Mouse (Mus musculus): ENCODE measurements around the gene Cntn2.

The Cntn2 gene

DNA sequence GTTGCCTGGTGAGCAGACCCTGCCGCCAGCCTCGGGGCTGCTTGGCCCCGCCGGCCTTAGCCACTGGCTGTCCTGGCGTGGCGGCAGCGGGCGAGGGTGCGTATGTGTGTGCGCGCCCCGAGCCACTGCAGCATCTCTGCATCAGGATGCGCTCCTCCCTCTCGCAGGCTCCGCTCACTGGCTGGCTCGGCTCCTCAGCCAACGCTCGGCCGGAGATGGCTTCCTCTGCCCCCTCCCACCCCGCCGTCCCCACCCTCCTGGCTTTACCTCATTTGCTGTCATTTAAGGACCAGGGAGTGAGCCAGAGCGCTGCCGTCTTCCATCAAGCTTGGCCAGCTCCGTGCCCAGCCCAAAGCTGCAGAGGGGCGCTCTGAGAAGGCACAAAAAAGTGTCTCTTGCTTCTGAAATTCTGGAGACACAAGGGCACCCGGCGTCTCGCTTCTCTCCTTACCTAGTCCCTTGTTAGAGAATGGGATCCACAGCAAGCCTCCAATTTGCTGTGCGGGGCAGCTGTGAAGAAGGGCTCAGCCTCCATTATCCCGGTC is at the start of gene Cntn2:
Gene Cntn2, minus strand, starts transcription at position 495 of the 545 bp plus-strand sequence.
- in situ Hi-C loops (cut with MseI, MboI) = no loop called here

DNA sequence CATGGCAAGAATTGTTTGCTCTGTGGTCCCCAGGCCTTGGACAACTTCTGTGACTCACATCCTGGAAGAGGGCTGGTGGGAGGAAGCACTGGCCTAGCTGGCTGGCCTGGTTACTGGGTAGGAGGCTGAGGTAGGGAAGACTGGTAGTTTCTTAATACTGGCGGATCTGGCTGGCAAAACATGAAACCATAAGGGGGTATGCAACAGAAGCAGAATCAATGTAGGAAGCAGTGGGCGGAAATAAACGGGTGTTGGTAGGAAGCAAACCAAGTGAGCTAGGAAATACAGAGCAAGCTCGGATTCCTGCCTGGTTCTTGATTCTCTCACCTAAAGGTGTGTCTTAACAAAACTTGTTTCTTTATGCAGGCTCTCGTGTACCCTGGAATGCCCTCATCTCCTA is 49.1 kb upstream of the Cntn2 start:
- in situ Hi-C loops (cut with MseI, MboI) = loop anchor here in 1 of 2 experiments (5.0 kb wide), 1 partner anchor 65 kb away; no protein-coding TSS in a partner anchor

DNA sequence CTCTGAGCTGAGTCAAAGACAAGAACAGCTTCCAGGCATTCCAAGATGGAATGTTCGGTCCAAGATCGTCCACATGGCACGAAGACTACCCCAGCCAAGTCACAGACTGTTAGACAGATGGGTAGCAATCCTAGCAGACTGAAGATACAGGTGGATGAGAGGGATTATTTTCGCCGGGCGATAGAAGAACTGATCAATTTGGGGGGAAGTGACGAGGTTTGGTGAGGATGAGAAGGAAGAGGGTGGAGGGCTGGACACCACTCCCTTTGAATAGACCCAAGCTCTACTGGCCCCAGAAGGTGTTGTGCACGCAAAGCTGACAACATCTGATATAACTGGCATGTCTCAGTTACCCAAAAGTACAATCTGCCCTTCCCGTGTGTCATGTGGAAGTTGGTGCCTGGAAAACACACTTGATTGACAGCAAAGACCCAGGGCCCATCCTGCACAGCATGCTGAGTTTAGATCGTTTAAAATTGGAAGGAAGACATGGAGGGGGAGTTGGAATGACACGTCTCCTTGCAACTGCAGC is 48.4 kb upstream of the Cntn2 start:
- in situ Hi-C loops (cut with MseI, MboI) = loop anchor here in 1 of 2 experiments (5.0 kb wide), 1 partner anchor 64 kb away; no protein-coding TSS in a partner anchor

DNA sequence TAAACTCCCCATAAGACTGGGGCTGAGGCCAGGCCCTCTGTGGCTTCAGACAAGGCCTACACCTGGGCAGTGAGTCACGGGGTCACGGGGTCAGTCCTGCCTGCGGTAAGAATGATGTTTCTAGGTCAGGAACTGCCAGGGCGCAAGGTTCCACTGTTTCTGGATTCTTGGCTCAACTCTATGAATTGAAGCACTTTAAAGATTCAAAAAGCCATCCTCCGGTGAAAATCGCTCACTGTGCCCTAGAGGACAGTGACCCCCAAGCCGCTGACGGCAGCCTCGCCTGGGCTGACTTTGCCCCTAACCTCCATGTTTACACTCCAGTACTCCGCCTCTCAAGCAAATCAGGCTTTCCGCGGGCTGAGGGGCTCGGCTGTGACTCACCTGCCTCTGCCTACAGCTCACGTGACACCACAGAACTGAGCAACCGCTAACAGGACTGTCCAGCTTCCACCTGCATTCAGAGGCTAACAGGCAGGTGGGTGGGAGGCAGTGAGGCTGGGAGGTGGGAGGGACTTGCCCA is 43.7 kb upstream of the Cntn2 start:
- in situ Hi-C loops (cut with MseI, MboI) = no loop called here

DNA sequence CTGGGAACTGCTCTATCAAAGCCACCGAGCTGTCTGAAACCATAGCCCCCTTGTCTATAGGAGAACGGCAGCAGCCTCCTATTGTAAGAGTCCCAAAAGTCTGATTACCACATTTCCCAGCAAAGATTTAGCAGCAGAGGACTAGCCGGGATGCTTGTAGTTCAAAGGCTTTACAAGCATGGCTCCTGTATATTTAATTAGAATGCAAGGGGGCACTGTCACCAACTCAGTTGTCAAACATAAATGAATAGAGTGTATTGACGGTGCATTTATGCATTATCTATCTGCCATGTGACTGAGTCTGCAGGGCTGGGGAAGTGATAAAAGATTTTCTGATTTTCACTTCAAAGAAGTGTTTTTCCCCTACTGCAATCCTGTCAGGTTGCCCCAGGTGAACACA is 42.3 kb upstream of the Cntn2 start:
- in situ Hi-C loops (cut with MseI, MboI) = no loop called here

DNA sequence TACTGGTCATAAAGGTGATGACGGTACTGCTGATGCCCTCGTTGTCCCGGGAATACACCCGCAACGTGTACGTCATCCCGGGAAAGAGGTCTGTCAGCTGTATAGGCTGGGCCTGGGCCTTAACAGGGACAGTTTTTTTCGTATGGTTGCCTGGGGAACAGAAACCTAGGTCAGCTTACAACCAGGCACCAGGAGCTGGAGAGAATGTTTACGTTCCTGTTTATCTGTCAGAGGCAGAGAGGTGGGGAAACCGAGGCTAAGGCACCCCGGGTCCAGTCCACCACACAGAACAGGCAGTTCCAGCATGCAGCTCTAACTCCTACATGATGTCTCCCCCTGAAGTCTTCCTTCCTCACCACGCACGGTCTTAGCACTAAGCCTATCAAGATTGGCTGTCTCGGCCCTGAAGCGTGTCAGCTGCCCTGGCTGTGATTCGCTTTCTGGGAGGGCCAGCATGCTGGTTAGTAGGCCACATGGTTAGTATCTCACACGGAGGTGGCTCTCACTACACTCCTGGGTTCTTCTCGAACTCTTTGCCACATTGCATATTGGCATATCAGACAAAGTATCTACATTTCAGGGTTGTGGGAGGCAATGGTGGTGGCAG is 40.0 kb upstream of the Cntn2 start:
- in situ Hi-C loops (cut with MseI, MboI) = no loop called here

DNA sequence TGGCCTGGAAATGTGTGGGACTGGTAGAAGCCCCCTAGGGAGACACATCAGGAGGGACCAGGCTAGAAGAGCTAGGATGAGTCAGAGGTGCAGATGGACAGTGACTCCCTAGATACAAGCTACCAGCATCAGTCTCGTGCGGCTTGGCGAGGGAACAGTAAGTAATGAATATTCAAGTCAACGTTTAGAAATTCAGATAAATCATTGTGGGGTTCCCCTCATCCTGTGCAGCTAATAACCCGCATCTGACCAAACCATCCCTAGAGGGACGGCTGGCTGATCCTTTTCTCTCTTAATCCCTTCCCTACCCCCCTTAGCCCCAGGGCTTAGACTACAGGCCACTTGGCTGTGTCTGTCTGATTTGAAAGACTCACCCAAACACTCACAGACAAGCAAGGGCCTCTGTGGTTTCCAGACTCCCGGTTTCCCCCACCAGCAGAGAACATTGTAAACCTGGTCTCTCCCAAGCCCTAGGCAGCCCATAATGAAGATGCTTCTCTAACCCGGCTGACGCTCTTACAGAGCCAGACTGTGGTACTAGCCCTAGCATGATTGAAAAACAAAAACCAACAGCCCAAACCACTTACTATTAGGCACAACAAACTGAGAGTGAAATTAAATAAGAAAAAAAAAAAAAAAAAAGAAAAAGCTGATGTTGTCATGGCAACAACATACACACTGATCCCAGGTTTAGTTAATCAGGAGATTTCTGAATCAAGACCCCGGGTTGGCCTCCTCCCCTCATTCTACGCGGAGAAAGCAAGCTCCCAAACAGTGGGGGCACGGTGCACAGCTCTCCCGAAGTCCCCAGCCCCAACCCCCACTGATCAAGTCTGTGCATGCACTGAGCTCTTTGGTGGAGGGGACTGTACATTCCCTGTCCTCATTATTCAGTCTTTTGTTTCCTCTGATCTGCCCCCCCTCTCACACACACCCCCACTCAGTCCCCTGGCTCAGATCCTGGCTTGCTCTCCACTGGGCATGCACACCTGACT is 39.1 kb upstream of the Cntn2 start:
- in situ Hi-C loops (cut with MseI, MboI) = no loop called here

DNA sequence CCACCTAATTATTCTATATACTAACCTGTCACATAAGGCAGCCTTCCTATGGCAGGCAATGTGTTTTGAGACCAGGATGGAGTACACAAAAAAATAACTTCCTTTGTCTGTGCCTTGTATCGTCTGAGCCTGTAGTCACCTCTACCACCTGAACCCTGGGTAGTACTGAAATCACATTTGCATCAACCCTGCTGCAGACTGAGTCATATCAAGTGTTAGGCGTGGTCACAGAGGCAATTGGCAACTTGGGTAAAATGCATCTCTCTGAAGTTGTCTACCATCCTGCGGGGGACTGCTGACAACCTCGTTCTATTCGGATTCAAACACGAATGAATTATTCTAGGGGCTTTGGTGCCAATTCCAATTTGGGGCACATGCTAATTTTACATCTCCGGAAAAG is 37.0 kb upstream of the Cntn2 start:
- in situ Hi-C loops (cut with MseI, MboI) = no loop called here

DNA sequence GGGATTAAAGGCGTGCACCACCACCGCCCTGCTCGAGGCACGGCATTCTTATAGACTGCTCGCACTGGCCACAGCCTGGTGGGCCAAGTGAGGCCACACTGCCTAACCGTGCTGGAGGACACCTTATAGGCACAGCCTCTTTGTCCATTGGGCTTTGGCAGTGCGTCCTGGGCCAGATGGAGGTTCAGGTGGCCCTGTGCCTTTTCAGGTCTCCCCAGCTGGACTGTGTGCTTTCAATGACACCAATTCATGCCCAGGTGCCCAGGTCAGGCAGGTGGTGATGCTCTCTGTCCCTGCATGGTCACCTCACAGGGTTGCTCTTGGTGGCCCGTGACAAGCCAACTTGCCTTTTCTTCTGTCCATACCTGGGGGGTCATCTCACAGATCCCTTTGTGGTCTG is 33.8 kb upstream of the Cntn2 start:
- in situ Hi-C loops (cut with MseI, MboI) = no loop called here

DNA sequence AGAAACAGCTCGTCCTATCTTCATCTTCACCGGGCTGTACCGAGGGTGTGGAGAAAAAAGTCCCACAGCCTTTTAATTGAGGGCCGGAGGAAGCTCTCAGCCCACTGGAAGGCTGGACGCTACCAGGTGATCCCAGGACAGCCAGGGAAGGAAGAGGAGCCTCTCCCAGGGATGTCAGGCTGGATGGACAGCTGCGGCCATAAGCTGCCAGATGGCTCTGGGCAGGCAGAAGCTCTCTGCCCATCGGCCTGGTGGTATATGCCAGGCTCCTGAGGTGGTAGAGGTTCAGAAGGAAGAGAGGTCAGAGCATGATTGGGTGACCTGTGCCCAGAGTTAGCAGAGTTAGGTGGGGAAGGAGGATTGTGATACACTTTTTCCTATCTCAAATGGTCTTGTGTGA is 29.8 kb upstream of the Cntn2 start:
- in situ Hi-C loops (cut with MseI, MboI) = no loop called here

DNA sequence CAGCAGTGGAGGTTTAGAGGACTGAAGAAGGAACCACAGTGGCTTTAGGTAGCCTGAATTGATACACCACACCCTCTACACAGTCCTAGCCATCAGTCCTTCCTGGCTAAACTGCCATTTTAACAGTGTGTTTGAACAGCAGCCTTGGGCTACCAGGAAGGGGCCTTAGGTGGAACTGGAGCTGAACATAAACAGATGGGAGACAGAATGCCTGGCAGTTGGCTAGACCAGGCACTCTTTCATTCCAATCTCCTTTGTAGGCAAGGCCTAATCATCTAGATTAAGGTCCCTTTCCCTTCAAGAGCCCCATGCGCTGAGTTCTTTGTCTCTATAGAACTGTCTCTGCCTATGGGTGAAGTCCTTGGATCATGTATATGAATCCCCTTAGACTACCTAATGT is 28.6 kb upstream of the Cntn2 start:
- in situ Hi-C loops (cut with MseI, MboI) = no loop called here

DNA sequence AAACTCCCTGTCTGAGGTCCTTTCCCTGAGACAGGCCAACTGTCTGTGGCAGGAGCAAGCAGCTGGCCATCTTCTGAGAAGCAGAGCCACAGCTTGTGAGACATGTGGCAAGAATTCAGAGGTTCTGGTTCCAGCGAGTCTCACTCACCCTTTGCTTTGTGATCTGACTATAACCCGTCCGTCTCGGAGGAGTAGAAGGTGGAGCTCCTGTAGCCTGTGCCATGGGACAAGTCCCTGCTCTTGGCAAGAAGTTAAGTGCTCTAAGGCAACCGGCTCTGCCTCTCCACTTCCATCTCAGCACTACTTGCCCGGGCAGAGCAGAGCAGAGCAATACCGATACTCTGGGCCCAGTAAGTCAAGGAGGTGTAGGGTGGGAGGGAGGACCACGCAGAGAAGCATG is 27.9 kb upstream of the Cntn2 start:
- in situ Hi-C loops (cut with MseI, MboI) = no loop called here

DNA sequence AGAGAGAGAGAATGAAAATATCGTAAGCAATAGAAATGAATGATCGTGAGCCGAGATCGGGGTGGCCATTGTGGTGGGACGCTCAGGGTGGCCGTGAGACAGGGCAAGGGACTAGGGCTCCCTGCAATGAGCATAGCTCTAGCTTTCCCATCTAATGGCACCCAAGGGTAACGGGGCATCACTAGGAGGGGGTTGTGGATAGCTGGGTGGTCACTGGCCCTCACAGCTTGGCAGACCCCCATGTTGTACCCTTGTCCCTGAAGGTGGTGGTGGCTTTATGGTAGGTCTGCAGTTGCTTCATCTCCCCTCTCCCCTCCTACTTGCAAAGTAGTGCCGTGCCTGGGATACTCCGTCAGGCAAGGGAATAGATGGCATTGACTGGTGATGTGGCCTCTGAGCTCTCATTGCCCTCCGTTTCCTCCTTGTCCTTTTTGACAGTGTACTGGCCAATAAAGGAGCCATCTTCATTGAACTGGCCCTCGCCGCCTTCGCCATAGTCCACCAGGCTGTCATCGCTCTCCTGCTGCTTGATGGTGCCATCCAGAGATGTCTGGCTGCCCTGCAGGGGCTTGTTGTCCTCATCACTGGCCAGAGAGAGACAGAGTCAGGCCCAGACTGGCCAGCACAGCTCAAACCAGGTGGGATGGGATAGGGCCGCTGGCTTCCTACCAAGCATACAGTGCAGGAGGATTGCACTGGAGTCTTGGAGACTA is 27.2 kb upstream of the Cntn2 start:
- in situ Hi-C loops (cut with MseI, MboI) = no loop called here

DNA sequence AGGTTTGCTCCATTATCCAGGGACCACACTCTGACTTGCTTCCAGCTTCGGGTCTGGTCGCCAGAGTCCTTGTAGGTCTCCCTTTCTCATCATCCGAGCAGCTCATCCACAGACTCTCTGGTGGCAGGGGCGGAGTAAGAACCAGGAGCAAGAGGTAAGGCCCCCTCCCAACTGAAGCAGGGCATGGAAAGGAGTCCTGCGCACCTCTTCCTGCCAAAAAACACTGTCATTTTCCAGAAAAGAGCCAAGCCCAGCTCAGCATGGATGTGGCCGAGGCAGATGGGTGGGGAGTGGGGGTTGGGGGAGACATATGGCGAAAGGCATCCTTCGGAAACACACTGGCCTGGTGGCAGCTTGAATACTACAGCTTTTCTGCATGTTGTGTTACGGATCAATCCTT is 26.5 kb upstream of the Cntn2 start:
- in situ Hi-C loops (cut with MseI, MboI) = no loop called here

DNA sequence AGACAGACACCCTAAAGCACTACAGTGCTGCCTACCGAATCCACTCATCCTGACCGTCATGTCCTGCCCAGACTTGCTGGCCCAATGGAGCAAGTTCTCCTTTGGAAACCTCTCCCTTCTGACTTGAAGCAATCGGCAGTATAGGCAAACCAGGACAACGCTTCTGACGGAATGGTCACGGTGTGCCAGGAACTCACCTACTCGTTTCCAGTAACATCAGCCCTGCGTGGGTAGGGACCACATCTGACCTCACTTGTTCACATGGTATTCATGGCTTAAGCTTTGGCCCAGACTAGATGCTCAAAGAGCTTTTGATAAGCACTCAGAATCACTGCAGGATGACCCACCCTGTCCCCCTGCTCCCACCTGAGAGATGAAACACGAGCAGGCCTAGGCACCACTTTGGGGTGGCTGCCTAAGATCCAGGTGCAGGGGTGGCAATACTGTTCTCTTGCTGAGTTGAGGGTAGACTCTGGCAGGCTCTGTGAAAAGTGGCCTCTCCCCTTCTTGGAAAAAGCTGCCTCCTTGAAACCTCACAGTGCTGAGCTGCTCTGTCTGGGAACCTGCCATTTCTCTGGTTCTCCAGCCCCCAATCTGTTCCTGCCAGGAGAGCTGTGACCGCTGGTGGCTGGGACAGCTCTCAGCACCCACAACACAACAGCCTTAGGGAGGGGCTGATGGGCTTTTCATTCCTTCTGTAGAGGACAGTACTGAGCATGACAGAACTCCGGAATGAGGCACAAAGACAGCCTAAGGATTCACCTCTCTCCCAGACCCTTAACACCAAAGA is 24.5 kb upstream of the Cntn2 start:
- in situ Hi-C loops (cut with MseI, MboI) = no loop called here

DNA sequence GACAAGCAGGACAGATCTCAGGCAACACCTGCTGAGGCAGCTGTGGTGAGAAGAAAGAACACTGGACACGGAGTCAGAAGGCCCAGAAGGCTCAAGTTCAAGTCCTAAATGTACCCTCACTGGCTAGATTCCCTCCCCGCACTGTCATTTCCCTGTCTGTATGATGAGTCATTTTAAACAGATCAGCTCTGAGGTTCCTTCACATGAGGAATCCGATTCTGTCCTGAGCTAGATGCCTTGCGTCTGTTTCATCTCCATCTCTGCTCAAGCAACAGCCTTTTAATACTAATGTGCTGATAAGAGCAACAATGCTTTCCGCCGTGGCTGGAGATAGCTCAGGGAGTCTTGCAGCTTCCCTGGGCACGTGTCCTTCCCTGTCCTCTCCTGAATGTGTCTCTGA is 22.7 kb upstream of the Cntn2 start:
- in situ Hi-C loops (cut with MseI, MboI) = no loop called here

DNA sequence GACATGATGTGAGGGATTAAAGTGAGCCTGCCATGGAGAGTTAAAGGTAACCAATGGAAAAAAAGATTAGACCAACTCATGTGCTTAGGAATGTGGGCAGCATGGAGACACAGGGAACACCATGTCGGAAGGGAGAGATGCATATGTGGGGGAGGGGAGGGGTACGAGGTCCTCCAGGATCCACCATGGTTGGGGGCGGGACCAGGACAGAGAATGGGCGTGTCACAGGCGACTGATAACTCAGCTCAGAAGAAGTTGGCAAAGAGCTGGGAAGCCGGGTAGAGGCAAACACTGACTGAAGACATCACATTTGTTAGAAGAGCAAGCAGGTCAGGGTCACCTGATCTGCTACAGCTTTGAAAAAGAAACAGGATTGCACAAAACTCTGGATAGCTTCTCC is 21.9 kb upstream of the Cntn2 start:
- in situ Hi-C loops (cut with MseI, MboI) = no loop called here

DNA sequence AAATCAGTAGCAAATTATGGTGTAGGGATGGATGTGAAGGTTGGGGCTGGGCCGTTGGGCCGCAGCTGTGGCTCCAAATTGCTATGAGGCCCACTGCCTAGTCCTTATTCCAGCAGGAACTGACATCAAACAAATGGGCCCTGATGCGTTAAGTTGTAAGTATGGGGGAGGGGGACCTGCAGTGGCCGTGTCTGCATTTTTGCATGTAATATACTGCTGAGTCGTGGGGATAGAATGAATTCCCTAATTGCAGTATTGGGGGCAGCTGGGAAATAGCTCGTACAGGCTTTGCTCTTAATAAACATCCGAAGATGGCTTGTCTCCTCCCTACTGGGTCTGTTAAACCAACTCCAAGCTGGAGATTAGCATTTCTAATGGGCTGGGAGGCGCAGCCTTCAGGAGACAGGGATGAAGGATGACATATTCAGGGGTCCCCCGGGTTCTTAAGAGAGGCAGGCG is 19.3 kb upstream of the Cntn2 start:
- in situ Hi-C loops (cut with MseI, MboI) = no loop called here

DNA sequence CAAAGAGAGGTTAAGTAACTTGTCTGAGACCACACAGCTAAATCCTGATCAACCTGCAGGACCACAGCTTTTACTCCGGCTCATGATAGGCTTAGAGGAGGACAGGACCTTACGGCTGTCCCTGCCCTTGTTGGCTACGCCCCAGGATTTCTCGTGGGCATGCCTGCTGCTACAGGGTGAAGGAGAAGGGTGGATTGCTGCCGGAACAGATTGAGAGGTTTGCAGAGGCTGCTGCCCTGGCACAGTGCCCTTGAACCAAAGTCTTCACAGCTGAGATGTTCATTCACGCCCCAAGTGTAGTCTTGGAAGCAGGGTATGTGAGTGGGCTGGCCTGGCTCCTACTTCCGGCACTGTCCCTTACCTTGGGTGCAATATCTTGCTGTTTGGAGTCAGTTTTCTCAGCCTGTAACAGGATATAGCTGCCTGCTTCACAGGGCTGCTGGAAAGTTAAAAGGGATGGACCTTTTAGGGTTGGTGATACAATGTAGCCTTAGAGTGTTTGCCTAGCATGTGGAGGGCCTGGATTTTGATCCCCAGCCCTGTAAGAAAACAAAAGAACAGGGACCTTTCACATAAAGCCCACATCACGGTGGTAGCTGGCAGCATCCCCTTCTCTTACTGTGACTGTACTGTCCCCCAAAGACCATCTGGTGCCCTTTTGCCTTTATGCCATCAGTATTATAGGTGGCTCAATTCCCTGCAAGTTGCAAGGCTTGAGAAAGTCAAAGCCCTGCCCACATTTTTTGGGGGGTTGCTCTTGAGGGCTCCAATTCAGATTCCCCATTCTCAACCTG is 18.0 kb upstream of the Cntn2 start:
- in situ Hi-C loops (cut with MseI, MboI) = no loop called here

DNA sequence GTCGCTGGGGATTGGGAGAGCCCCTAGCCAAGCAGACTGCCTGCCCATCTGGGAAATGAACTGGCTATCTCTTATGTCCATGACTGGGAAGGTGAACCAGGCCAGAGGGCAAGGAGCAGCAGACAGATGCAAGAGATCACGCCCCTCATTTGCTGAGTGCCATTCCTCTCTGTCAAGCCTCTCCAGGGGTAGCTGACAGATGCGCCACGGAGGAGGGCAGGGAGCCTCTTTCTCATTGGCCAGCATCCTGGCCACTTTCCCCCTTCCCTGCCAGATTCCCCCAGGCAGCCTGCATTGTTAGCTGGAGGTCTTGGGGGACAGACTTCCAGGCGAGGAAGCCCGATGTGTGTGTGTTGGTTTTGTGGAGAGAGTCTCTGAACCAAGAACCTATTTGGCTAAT is 16.0 kb upstream of the Cntn2 start:
- in situ Hi-C loops (cut with MseI, MboI) = no loop called here
